Mouse (Mus musculus) naive thymus-derived CD4-positive, alpha-beta T cell, adult 2 months (primary cell): Measurements from ENCODE around the gene Galnt18.

Source experiments
- DNase-seq: peaks from one replicate; pipeline ENCODE4 v3.0.0-alpha.2; 2011; ENCODE audit warnings: low read depth

Galnt18 gene

GRCm38 (mm10) chr7:111559011-111559410, 220.8 kb downstream of the Galnt18 start:
- DNase-seq = no peak

GRCm38 (mm10) chr7:111550987-111551386, 228.8 kb downstream of the Galnt18 start:
- DNase-seq = no peak

GRCm38 (mm10) chr7:111547069-111547468, 232.7 kb downstream of the Galnt18 start:
- no peak for DNase-seq

GRCm38 (mm10) chr7:111545614-111546013, 234.2 kb downstream of the Galnt18 start:
- no peak for DNase-seq

- DNase-seq = no peak
These were observed 241.8 kb downstream of the Galnt18 start for GRCm38 (mm10) chr7:111537946-111538345.

- no peak for DNase-seq
These were observed 244.9 kb downstream of the Galnt18 start for GRCm38 (mm10) chr7:111534826-111535405.

- no peak for DNase-seq
These were observed 250.7 kb downstream of the Galnt18 start for GRCm38 (mm10) chr7:111528961-111529643.

GRCm38 (mm10) chr7:111528462-111528861, 251.3 kb downstream of the Galnt18 start:
- DNase-seq = no peak

GRCm38 (mm10) chr7:111520881-111521280, 258.9 kb downstream of the Galnt18 start:
- DNase-seq = no peak

GRCm38 (mm10) chr7:111518581-111519242, 261.1 kb downstream of the Galnt18 start:
- DNase-seq = no peak

GRCm38 (mm10) chr7:111516882-111517281, 262.9 kb downstream of the Galnt18 start:
- no peak for DNase-seq

- DNase-seq = no peak
These were observed 264.3 kb downstream of the Galnt18 start for GRCm38 (mm10) chr7:111515471-111515870.

GRCm38 (mm10) chr7:111509167-111509854, 270.5 kb downstream of the Galnt18 start:
- DNase-seq = no peak

GRCm38 (mm10) chr7:111500616-111501015, 279.2 kb downstream of the Galnt18 start:
- DNase-seq = no peak

GRCm38 (mm10) chr7:111499255-111499790, 280.5 kb downstream of the Galnt18 start:
- DNase-seq = no peak

GRCm38 (mm10) chr7:111497191-111497590, 282.6 kb downstream of the Galnt18 start:
- no peak for DNase-seq

- no peak for DNase-seq
These were observed 287.4 kb downstream of the Galnt18 start for GRCm38 (mm10) chr7:111492242-111492949.

GRCm38 (mm10) chr7:111491566-111491965, 288.2 kb downstream of the Galnt18 start:
- no peak for DNase-seq

GRCm38 (mm10) chr7:111486811-111487333, 292.9 kb downstream of the Galnt18 start:
- no peak for DNase-seq

- no peak for DNase-seq
These were observed 295.9 kb downstream of the Galnt18 start for GRCm38 (mm10) chr7:111483896-111484295.

GRCm38 (mm10) chr7:111483321-111483720, 296.5 kb downstream of the Galnt18 start:
- DNase-seq = no peak
